Mouse (Mus musculus): ENCODE data around the gene Chrng.
A peak's percentile ranks its signal among the peaks of the same experiment; 100 is the strongest.

Chrng gene

GRCm38 (mm10) chr1:87204465-87204864 is at the start of gene Chrng:
Gene Chrng (plus strand): TSS chr1:87204657.
- no peak for DNase-seq (ENCODE audit: extremely low spot score)

- peak; percentile 47 for DNase-seq (ENCODE audit: extremely low spot score)
Observed at GRCm38 (mm10) chr1:87155531-87156198, 48.8 kb upstream of the Chrng start.

DNA sequence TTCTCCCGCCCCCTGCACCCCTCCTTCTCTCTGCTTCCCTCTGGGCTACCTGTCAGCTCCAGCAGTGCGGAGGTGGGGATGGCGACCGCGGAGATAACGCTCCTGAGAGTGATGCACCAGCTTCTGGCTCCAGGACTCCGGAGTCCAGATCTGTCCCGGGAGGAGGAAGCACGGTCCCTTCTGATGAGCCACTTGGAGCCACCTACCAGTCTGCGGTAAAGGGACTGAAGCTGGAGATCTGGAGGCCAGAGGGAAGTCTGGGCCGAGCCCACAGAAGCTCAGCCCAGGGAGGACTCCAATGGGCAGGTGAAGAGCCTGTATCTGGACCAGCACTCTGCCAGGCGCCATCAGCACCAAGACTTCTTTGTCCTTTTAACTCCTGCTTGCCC is 48.3 kb upstream of the Chrng start, which contains the start of gene Ecel1:
Gene Ecel1, minus strand, starts transcription at position 323 of the 389 bp plus-strand sequence.
- no peak for DNase-seq (ENCODE audit: extremely low spot score)

DNA sequence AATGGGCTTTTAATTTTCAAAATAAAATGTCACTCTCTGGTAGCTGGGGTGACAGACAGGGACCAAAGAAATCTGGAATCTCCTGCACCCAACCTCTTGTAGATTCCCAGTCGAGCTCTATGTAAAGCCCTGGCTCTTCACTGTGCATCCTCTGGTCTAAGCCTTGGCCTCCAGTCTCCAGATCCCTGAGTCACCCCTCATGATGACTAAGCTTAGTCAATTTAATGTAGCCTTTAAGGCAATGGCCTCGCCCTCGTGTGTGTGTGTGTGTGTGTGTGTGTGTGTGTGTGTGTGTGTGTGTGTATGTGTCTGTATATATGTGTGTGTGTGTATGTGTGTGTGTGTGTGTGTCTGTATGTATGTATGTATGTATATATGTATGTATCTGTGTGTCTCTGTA is 45.1 kb upstream of the Chrng start:
- DNase-seq (ENCODE audit: extremely low spot score) = no peak

- DNase-seq (ENCODE audit: extremely low spot score) = no peak
Observed at GRCm38 (mm10) chr1:87164164-87164795, 40.2 kb upstream of the Chrng start.

GRCm38 (mm10) chr1:87164796-87165184 is 39.7 kb upstream of the Chrng start:
- no peak for DNase-seq (ENCODE audit: extremely low spot score)

- DNase-seq (ENCODE audit: extremely low spot score) = no peak
Observed at GRCm38 (mm10) chr1:87170458-87170857, 34.0 kb upstream of the Chrng start.

DNA sequence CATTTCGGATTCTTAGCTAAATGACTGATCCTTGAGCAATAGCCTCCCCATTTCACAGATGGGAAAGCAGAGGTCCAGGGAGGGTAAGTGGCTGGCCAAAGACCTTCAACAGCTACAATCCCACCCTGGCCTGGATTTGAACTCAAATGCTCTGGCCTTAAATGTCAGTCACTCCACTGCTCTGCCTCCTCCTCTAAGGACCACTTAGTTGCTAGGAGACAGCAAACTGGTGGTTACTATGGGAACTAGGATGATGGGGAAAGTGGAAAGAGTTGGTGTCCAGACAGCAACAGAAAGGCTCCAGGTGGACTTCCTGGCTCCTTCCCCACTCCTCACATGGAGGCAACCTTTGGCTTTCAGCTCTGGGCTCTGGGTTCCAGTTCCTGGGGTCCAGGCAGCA is 33.1 kb upstream of the Chrng start:
- DNase-seq (ENCODE audit: extremely low spot score) = no peak

DNA sequence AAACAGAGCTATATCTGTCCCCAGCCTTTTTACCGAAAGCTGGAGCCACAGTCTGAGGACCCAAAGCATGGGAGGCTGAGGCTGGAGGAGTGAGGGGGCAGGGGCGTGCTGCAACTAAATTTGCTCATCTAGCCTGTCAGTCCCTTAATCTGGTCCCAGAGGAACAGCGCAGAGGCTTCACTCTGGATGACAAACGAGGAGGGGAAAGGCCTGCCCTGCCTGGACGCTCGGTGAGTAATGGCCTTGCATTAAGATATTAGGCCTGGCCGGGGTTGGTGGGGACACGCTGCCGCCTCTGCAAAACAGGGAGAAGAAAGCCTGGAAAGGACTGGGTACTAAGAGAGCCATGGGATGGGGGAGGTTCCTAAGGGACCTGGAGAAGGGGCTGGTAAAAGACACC is 32.1 kb upstream of the Chrng start:
- no peak for DNase-seq (ENCODE audit: extremely low spot score)

DNA sequence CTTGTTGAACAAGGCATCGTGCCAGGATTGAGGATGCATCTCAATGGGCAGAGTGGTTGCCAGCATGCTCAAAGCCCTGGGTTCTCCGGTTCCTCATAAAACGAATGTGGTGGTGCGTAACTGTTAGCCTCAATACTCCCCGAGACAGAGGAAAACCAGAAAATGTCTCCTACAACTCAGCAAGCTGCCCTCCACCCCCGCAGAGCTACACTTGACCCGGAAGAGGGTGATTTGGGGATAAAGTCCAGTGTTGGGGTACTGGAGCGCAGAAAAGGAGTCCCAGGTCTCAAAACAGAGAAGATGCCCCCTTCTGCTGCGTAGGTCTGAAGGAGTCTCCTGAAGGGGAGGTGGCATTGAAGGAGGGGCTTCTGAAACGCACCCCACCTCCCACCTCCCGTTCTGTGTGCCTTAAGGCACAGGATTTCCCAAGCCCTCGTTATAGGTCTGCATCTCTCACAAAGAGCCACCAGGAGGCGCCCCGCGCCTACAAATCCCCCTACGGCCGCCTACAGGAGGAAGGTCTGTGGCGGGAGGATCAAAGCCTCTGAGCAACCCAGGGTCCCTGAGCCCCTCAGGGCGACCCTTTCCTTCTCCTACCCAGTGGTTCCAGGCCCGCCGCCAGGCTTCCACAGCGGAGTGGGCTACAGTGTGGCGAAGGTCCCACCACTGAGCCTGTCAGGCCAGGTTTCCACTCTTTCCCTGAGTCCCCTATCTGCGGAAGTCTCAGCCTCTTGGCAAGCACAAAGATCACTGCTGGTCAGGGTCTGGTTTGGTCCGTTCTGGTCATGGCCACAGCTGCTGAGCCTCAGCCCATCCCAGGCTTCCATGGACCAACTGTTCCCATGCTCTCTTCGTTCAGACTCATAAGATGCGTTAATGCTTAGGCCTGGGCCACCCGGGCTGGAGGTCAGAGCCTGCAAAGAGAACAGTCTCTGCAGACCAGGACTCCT is 30.2 kb upstream of the Chrng start:
- peak; percentile 80 for DNase-seq (ENCODE audit: extremely low spot score)

DNA sequence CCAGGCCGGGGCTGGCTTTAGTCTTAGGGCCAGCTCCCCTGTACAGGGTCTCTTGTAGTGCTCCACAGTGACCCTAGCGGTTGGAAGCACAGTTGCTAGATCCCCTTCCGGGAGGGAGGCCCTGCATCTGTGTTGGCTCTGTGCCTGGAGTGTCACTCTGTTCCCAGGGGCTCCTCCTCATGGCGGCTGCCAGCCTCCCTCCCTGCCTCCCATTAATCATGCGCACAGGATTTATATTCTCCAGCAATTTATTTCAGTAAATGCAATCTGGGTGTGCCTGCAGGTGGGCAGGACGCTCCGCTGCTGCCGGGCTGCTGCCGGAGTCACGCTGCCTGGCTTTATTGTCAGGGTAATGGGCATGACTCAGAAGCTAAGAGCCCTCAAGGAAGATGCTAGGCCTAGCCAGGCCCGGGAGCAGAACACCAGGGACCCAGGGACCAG is 28.6 kb upstream of the Chrng start:
- peak; percentile 56 for DNase-seq (ENCODE audit: extremely low spot score)

GRCm38 (mm10) chr1:87180896-87181295 is 23.6 kb upstream of the Chrng start:
- DNase-seq (ENCODE audit: extremely low spot score) = no peak

- no peak for DNase-seq (ENCODE audit: extremely low spot score)
Observed at GRCm38 (mm10) chr1:87183013-87183412, 21.4 kb upstream of the Chrng start, which contains the start of gene Prss56. Gene Prss56 (plus strand): TSS chr1:87183313.

DNA sequence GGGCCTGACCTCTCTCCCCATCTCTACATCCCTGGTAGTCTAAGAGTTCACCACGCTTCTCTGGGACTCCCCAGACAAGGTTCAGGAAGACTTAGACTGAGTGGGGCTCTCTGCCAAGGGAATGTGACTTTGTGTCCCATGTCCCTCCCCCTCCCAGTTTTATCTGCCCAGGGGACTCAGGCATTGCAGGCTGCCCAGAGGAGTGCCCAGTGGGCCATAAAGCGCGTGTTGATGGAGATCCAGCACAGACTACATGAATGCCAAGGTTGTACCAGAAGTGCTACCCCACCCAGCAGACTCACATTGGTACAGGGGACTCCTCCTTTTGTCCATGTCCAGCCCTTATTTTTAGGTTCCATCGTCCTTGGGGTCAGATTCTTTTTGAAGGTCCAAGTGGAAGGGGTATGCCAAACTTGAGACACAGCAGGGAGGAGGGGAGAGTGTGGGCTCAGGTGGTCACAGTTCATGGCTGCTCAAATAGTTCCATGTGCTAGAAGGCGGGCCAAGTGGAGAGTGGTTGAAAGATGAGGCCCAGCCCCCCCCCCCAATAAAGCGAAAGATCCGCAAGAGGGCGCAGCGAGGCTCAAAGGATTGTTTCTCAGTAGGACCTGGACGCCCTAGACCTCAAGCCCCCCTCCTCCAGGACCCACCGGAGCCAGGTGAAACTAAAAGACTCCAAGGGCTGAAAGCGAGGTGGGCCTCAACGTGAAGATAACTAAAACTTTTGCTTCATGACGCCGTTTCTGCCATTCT is 20.3 kb upstream of the Chrng start:
- no peak for DNase-seq (ENCODE audit: extremely low spot score)

- peak; percentile 34 for DNase-seq (ENCODE audit: extremely low spot score)
Observed at GRCm38 (mm10) chr1:87184751-87185139, 19.7 kb upstream of the Chrng start.

DNA sequence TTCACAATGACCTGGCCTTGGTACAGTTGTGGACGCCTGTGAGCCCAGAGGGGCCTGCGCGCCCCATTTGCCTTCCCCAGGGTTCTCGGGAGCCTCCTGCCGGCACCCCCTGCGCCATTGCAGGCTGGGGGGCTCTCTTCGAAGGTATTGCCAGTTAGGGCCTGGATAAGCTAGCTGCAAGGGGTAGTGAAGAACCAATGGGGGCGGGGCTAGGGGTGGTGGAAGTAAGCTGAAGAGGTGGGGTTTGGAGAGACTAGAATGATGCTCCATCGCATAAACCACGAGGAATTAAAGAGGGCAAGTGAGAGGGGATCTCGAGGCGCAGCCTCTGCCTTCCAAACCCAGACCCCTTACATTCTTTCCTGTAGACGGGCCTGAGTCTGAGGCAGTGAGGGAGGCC is 18.9 kb upstream of the Chrng start:
- DNase-seq (ENCODE audit: extremely low spot score) = no peak

GRCm38 (mm10) chr1:87186261-87187036 is 18.0 kb upstream of the Chrng start:
- DNase-seq (ENCODE audit: extremely low spot score) = no peak

- peak; percentile 87 for DNase-seq (ENCODE audit: extremely low spot score)
Observed at GRCm38 (mm10) chr1:87187037-87187355, 17.5 kb upstream of the Chrng start.

- DNase-seq (ENCODE audit: extremely low spot score) = no peak
Observed at GRCm38 (mm10) chr1:87190429-87190828, 14.0 kb upstream of the Chrng start, which contains the start of gene Chrnd. Gene Chrnd (plus strand): TSS chr1:87190607.

GRCm38 (mm10) chr1:87197296-87197695 is 7.2 kb upstream of the Chrng start:
- no peak for DNase-seq (ENCODE audit: extremely low spot score)
